8 mouse cellular contexts compared by ENCODE assay signal in the genomic region with DNA sequence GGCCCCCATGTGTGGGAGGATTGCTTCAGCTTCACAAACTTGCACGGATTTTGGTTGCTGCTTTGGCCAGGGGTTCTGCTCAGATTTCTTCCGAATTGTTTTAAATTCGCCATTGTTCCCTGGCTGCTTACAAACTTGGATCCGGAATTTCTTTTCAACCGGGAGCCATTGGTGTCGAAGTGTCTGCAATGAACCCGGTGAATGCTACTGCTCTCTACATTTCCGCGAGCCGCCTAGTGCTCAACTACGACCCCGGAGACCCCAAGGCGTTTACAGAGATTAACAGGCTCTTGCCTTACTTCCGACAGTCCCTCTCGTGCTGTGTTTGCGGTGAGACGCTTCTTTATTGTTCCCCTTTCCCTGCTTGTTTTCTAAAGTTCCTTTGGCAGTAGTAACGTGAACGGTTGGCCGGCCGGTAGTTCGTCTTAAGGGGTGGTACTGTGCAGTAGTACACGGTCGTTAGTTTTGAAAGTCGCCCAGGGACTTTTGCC. TPM values are rescaled to one million over a fixed set of nuclear protein-coding genes. Genes with fewer than 3 reads are reported as not detected.
A peak's percentile ranks its signal among the peaks of the same experiment; 100 is the strongest.
DNase-seq lines count a peak whose midpoint lies in the region; ATAC-seq and TF ChIP-seq lines count a peak whose summit lies in the region.

No protein-coding gene starts in this region.

- no peak for ATAC-seq in limb, embryonic 12.5 days (ENCODE audit: insufficient number of reproducible peaks, insufficient read depth, low FRiP score, low TSS enrichment, low read depth)
- ATAC-seq in midbrain, embryonic 12.5 days (ENCODE audit: low FRiP score, low read depth) = no peak
- no peak for ATAC-seq in stomach, postnatal 0 days (ENCODE audit: low FRiP score, low TSS enrichment)

- peak overlapping the region; percentile 97 for H3K9ac ChIP-seq in limb, embryonic 12.5 days (replicated peaks)
- peak overlapping the region; percentile 97 for H3K9ac ChIP-seq in midbrain, embryonic 12.5 days (replicated peaks)
- H3K9ac ChIP-seq in stomach, postnatal 0 days (ENCODE audit: low read length) = peak overlapping the region; percentile 99

- H3K4me2 ChIP-seq in limb, embryonic 12.5 days = peak overlapping the region; percentile 78
- H3K4me2 ChIP-seq in midbrain, embryonic 12.5 days (replicated peaks) = peak overlapping the region; percentile 93
- H3K4me2 ChIP-seq in stomach, postnatal 0 days (replicated peaks; ENCODE audit: low read depth) = peak overlapping the region; percentile 70

- H3K9me3 ChIP-seq in limb, embryonic 12.5 days = no peaks in the 10 kb centered on the region
- no peaks in the 10 kb centered on the region for H3K9me3 ChIP-seq in midbrain, embryonic 12.5 days
- no peaks in the 10 kb centered on the region for H3K9me3 ChIP-seq in stomach, postnatal 0 days (ENCODE audit: control insufficient read depth, low read length)

- peak overlapping the region; percentile 96 for H3K4me3 ChIP-seq in limb, embryonic 12.5 days (replicated peaks)
- peak overlapping the region; percentile 98 for H3K4me3 ChIP-seq in midbrain, embryonic 12.5 days
- peak overlapping the region; percentile 98 for H3K4me3 ChIP-seq in stomach, postnatal 0 days (ENCODE audit: low read depth, low read length)

- peaks cover 32% of the 10 kb centered on the region for H3K4me1 ChIP-seq in limb, embryonic 12.5 days (replicated peaks)
- H3K4me1 ChIP-seq in midbrain, embryonic 12.5 days = peaks cover 35% of the 10 kb centered on the region
- H3K4me1 ChIP-seq in stomach, postnatal 0 days (replicated peaks; ENCODE audit: control insufficient read depth, insufficient read depth) = 0 out of 2 replicates have a peak, but pooled peaks cover 5% of the 10 kb centered on the region

- intact Hi-C loops in heart, postnatal 36 days (cut with DNase I) = loop anchor here (2.0 to 10.0 kb wide), 5 partner anchors 30 to 623 kb away; a partner anchor contains a TSS

- DNase-seq in heart, adult 11 months = peak; percentile 92
- no peak for DNase-seq in heart, adult 8-10 months (ENCODE audit: low spot score)
- peak; percentile 65 for DNase-seq in embryo, embryonic 10 days (ENCODE audit: low spot score)
- DNase-seq in heart, postnatal 36 days = peak; percentile 25 to 46
- DNase-seq in stomach, postnatal 0 days (ENCODE audit: low spot score) = peak; percentile 34
- no peak for DNase-seq in right cerebral cortex, postnatal 14 days

- WGBS in limb, embryonic 12.5 days = under 1% methylated on average over 25 of the region's 25 CpGs
- under 1% methylated on average over 25 of the region's 25 CpGs for WGBS in midbrain, embryonic 12.5 days
- WGBS in stomach, postnatal 0 days = under 1% methylated on average over 25 of the region's 25 CpGs

- TF ChIP-seq EP300 in stomach, postnatal 0 days (optimal IDR thresholded peaks at IDR 0.05) = no peak

- H3K27ac ChIP-seq in limb, embryonic 12.5 days = peak overlapping the region; percentile 99
- peak overlapping the region; percentile 99 for H3K27ac ChIP-seq in midbrain, embryonic 12.5 days (replicated peaks)
- peak overlapping the region; percentile 100 for H3K27ac ChIP-seq in stomach, postnatal 0 days (replicated peaks)

- no peaks in the 10 kb centered on the region; the same call in 1 of the 2 replicates for H3K36me3 ChIP-seq in limb, embryonic 12.5 days
- no peaks in the 10 kb centered on the region for H3K36me3 ChIP-seq in midbrain, embryonic 12.5 days
- H3K36me3 ChIP-seq in stomach, postnatal 0 days (ENCODE audit: control insufficient read depth, insufficient read depth, low read length) = no peaks in the 10 kb centered on the region

- TF ChIP-seq CTCF in stomach, postnatal 0 days (IDR thresholded peaks at IDR 0.05; ENCODE audit: low read depth) = no peak

- H3K27me3 ChIP-seq in limb, embryonic 12.5 days = no peaks in the 10 kb centered on the region
- H3K27me3 ChIP-seq in midbrain, embryonic 12.5 days = no peaks in the 10 kb centered on the region
- H3K27me3 ChIP-seq in stomach, postnatal 0 days (ENCODE audit: control insufficient read depth, insufficient read depth, low read length) = no peaks in the 10 kb centered on the region

RNA-seq across cellular contexts. Expression of a gene that starts 1.2 kb away (rescaled TPM):
- total RNA-seq in heart, adult 8-10 months (2022) = 10 to 100 TPM; 30.6 to 35.1 (median 34.1) TPM
- total RNA-seq in heart, postnatal 36 days (2021) = 10 to 100 TPM; 32.1 to 38.5 TPM
- 8.9 and 10.6 TPM in 2 replicates for polyA plus RNA-seq in limb, embryonic 12.5 days (2016; fragmentation: Nextera tagmentation; extraction: Ambion mirVana)
- polyA plus RNA-seq in midbrain, embryonic 12.5 days (2016; fragmentation: Nextera tagmentation; extraction: Ambion mirVana) = 8.5 and 9.7 TPM in 2 replicates
- 3.0 and 3.5 TPM in 2 replicates for polyA plus RNA-seq in stomach, postnatal 0 days (2015; fragmentation: Nextera tagmentation; extraction: Ambion mirVana)

RNA-seq across cellular contexts. Expression of a gene that starts 40.4 kb away (rescaled TPM):
- 100 to 1,000 TPM; 105 to 121 (median 110) TPM for total RNA-seq in heart, adult 8-10 months (2022)
- 100 to 1,000 TPM; 103 to 107 TPM for total RNA-seq in heart, postnatal 36 days (2021)
- polyA plus RNA-seq in limb, embryonic 12.5 days (2016; fragmentation: Nextera tagmentation; extraction: Ambion mirVana) = 21.4 and 21.9 TPM in 2 replicates
- 16.9 and 19.1 TPM in 2 replicates for polyA plus RNA-seq in midbrain, embryonic 12.5 days (2016; fragmentation: Nextera tagmentation; extraction: Ambion mirVana)
- 28.7 and 29.9 TPM in 2 replicates for polyA plus RNA-seq in stomach, postnatal 0 days (2015; fragmentation: Nextera tagmentation; extraction: Ambion mirVana)

Comparison
In these comparisons a context has a peak if more than half of its experiments do, and no peak if none do; other contexts are left out.
1. DNase-seq: peak in heart, adult 11 months (single experiment), embryo, embryonic 10 days (single experiment), heart, postnatal 36 days (2 of 2) and stomach, postnatal 0 days (single experiment); none in heart, adult 8-10 months (single experiment) and right cerebral cortex, postnatal 14 days (single experiment).
2. Peak in every context shown above with its lines, with median percentiles within 50 percentile points of each other: H3K27ac ChIP-seq, H3K4me2 ChIP-seq, H3K4me3 ChIP-seq and H3K9ac ChIP-seq.